Mouse (Mus musculus) spleen, postnatal 10 days (tissue): ENCODE measurements around the gene Xpnpep1.

Source experiments
- DNase-seq, 2 experiments: peaks; one replicate each; pipeline ENCODE4 v3.0.0; 2021 to 2022; ENCODE audit warnings: low spot score in 2 of 2

Gene Xpnpep1

DNA sequence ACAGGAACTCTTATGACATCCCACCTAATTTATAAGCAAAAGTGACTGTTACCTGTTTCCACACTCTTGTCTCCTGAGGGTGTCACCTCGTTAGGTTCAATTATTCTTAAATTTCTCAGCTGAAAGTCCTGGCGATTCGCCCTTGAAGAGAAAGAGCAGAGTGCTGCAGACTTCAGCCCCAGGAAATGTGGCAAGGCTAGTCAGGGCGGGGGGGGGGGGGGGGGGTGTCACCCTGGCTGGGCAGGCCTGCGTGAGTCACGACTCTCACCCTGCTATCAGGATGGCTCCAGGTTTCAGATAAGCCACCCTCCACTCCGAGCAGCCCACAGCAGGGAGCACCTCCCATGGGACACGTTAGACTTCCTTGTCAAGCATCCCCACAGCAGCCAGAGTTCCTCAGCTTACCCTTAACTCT, 8.1 kb downstream of the Xpnpep1 start:
- no peak for DNase-seq

DNA sequence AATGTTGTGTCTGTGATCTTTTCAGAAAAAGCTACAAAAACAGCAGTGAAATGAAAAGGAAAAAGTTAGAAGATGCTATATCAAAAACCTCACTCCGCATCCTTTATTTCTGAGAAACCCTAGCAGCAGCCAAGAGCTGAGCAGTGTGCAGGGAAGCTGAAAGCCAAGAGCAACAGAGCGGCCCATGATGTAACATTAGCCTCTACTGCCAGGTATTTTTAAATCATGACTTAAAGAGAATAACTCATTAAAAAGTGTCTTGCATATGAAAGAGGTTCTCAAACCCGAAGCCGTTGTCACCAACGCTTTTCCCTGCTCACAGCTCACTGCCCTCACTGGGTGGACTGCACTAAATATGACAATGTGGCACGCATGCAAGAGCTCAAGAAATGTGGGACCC, 9.7 kb downstream of the Xpnpep1 start:
- no peak for DNase-seq

DNA sequence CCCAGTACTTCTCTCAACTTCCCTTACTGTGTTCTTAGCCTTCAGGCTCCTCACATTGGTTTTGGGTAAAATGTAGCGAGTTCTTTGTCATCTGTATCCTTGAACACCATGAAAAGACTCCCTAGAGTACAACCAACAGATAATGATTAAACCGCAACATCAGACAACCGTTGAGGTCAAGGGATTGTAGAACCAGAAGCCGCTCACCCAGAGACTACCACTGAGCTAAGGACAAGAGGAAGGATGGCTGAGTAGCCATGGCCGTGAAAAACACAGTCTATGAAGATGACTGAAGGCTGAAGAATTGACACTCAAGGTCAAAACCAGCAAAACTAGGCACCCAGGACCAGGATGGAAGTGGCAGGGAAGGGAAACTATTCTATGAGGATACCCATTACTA, 10.3 kb downstream of the Xpnpep1 start:
- no peak for DNase-seq

DNA sequence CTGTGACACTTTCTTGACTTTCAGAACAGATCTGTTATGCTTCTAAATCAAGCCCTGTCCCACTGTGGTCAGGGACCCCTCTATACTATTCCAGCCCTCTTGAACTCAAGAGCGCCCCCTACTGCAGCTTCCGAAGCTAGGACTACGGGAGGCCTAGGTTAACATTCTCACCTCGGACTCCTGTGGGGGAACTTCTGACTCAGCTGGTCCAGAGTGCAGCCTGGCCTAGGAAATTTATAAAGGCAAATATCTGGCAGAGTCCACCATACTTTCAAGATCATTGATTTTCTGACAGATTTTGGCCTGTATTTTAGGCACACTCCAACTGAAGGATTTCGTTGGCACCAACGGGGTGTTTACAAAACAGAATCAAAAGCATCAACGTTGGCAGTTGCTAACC, 11.0 kb downstream of the Xpnpep1 start:
- DNase-seq: no peak

DNA sequence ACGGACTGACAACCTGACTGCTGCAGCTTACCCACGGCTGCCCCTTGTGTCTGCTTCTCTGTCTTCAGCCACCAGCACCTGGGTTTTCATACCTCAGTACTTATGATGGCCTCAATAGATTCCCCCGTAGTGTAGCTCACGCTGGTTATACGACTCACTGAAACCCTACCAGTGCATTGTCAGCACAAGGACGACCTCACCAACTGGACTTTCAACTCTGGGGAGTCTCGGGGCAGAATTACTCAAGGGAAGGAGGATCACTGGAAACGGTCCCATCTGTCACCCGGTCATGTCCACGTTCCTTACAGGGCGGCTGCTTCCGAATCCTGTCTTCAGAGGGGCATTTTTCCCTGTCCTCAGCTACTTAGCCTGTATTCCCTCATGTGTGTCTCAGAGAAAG, 11.8 kb downstream of the Xpnpep1 start:
- DNase-seq: no peak

DNA sequence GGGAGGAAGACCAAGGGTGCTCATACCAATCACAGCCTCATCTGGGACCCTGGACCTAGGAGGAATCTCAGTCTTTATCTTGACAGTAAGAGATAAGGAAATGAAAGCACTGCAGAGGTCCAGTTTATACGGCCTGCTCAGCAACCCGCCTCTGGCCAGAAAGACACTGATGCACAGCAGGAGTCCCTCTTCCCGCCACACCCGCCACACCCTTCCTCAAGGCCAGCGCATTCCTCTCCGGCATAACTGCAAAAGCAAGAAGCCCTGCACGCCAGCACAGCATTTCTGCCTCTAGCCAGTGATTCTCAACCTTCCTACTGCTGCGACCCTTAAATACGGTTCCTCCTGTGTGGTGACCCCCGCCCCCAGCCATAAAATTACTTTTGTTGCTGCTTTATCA, 16.8 kb downstream of the Xpnpep1 start:
- no peak for DNase-seq

DNA sequence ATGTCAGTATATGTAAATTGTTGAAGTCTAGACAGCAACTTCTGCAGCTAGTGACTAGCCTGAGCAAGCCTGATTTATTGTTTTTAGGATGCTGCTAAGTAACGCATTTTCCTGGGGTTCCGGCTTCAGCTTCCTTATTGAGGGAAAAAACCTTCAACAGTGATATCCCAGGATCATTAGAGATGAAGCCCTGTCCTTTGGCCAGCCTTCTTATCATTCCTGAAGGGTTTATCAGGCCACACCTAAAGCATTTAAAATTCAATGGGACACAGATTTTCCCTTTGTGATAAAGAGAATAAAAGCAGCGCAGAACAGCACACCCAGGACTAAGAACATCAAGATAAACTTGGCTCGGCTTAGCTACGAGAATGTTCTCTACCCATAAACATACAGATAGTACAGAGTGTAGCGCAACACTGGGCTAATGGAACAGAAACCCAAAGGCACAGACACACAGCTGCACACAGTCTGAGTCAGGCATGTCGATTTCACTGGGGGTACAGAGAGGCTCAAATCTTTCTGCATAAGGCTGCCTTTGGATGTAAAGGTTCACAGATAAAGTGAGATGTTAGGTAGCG, 17.9 kb downstream of the Xpnpep1 start:
- DNase-seq: no peak

DNA sequence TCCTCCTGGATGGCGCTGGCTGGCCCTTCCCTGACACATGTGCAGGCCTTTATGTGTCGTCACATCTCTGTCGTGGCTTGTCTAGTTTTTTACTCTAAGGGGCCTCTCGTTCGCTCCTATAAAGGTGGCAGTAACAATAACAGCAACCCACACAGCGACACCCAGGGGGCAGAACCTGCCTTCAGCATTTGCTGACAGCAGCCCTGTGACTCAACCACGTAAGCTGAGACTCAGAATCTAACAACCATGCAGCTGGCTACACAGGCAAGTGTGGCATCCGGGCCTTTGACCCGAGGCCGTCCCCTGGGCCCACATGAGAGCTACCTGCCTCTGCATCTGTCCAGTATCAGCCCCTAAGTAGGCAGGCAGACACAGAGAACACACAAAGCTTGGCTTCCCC, 18.5 kb downstream of the Xpnpep1 start:
- DNase-seq: no peak

DNA sequence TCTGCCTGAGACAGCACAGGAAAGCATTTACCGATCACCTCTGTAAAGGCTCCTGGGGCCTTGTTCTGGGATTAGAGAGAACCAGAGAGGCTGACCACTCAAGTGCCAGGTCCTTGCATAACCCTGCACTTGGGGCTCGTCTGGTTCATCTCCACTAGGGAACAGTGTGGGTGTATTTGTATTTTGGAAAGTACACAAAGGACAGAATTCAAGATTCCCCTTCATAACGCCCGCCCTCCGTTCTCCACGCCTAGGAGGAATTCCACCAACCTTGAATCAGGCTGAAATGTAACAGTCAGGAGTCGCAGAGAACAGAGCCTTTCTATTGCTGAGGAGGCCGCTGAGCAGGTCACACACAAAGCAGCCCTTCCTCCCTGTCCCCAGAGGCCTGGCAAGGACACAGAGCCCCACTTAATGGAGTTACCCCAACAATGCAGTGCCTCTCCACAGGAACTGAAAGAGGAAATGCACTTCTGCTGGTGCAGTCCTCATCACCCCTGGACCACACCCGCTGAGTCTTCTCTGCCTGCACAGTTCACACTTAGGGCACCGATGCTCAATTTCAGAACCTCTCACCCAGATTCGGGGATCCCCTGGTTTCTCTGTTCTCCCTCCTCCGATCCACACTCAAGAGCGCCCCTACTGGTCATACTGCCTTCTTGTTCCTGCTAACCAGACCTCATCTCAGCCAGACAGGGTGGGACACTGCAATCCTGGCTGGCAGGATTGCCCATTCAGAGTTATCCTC, 20.1 kb downstream of the Xpnpep1 start:
- DNase-seq: peak; percentile 51 to 85

DNA sequence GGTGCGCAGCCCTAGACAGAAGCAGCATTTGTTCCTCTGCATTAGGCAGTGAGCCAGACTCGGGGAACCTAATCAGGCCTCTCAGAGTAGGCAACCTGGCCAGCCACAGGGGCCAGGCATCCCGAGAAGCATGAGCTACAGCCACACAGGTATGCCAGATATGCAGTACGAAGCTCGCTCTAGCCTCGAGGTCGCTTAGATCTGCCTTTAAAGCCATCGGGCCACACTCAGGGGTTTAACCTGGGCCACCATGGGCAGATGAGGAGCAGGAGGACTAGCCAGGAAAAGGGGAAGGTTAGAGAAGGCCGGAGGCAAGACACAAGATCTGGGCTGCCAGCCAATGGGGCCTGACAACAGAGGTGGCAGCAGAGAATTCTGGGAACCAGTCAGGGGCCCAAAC, 22.1 kb downstream of the Xpnpep1 start:
- DNase-seq: no peak

DNA sequence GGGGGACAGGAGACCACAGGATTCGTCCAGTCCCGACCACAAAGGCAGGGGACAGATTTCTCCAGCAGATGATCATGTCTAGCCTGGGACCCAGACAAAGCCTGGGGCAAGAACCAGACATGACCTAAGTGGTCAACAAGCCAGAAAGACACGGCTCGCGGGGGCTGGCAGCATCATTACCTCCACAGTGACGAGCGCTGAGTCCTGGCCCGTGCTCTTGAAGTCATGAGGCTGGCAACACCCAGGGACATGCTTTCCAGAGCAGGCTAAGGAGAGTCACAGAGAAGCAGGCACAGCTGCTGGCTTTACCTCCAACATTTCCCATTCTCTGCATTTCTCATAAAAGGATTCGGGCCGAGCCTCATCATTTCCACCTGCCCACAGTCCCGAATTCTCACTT, 22.8 kb downstream of the Xpnpep1 start:
- no peak for DNase-seq

DNA sequence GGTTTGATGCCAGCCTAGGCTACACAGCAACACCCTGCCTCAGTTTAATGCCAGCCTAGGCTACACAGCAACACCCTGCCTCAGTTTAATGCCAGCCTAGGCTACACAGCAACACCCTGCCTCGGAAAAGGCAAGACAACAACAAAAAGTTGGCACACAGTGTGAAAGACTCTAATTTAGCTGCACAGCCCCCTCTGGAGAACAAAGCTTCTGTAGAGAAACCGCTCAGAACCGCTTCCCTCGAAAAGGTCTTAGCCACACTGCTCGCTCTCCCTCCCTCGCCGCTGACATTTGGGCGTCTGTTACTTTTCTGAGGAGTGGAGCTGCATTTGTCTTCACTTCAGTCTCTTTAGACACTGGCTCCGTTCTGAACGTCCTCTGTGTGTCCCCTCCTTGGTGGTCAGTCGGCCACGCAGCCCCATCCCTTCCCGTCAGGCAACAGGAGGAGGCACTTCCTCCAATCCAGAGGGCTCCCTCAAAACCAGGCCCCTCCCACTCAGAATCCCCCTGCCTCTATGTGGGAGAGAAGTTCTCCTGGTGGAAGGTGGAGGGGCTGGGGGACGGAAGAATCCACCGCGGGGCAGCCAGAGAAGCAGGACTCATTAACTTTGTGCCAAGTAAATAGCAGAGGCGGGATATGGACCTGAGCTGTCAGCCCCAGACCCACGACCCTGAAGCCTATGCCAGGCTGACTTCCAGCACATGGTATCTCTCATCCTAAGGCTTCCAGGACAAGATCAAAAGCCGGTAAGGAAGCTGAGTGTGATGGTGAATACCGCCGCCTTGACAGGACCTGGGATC, 24.9 kb downstream of the Xpnpep1 start:
- DNase-seq: no peak

DNA sequence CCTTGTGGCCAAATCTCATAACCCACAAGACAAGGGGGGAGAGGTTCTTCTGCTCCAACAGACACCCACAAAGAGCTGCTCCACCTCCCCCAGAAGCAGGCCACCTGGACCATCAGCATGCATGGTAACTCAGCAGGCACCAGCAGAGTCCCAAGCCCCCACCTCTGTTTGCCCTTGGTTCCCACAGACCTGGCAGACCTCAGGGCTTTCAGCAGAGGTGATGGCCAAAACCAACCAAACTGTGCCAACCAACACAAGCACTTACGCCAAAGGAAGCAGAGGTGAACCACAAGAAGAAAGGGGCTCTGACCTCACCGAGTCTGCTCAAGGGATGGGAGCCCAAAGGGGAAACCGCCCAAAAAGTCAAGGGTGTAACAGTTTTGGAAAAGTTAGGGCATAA, 26.3 kb downstream of the Xpnpep1 start:
- DNase-seq: no peak

DNA sequence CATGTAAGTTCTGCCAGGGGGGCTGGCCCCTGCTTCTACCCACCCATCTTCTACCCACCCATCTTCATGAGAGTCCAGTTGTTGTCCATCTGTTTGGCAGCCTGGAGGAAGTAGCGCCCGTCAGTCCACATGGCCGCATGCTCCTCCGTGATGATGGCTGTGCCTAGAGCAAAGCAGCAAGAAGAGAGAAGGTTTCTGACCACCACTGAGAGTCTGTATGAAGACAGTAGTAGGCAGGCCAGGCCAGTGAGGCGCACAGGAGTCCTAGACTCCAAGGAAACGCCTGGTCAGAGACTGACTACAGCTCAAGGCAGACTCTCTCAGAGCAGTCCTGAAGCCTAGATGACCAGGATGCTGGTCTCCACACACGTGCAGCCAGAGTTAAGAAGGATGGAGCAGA, 26.7 kb downstream of the Xpnpep1 start:
- DNase-seq: no peak

DNA sequence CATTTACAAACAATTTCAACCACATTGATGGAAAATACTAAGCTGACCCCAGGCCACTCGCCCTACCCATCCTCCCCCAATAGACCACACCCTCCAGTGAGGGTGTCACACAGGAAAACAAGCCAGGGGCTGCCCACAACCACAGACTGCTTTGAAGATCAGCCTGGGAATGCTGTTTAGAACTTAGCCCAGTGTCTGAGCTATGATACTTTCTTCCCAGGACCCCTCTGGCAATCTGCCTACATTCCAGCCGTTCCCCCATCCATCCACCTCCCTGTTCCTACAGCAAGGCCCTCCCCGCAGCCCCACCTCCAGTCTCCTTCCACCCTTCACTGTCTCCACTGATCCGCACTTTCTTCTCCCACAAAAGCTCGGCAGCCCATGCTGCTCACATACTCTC, 29.1 kb downstream of the Xpnpep1 start:
- no peak for DNase-seq

DNA sequence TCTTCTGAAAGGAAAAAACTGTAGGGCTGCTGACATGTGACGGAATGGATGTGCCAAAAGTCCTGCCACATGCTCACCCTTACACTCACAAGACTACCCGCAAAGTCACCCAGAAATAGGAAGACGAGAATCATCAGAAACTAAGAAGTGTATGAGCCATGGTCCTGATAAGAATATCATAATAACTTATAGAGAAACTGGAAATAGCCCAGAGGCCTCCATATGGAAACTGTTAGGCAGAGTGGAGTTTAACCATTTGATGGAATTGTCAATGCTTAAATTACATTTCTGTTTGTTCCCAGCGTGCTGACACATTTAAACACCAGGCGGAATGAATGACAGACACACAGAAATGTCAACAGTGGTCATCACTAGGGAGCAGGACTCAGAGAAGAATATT, 31.1 kb downstream of the Xpnpep1 start:
- no peak for DNase-seq

DNA sequence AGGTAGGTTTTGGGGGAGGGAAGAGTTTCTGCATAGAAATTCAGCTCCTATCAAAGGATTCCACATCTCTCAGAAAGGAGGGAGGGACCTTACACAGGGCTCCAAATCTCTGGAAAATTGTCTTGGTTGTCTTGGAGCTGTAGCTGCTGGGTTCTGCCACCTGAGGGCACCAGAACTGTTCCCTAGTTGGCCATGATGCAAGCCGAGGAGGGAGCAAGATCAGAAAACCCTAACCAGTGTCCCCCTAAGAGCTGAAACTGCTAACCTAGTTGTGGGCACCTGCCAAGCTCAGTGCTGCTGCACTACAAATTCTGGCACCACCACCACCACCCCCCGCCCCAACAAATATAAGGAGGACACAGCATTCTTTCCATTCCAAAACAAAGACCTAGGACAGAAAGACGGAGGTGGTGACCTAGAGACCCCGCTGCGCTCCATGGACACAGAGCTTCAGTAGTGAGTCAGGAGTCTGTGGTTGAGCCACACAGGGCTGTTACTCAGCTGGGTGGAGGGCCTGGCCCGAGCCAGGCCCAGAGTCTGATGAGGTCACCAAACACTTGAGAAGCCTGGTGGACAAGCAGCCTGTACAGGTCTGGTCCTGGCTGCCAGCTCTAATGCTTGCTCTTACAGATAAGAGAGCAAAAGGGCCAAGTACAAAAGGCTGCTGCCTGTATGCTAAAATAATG, 31.9 kb downstream of the Xpnpep1 start:
- DNase-seq: peak in 1 of 2 experiments; percentile 54

DNA sequence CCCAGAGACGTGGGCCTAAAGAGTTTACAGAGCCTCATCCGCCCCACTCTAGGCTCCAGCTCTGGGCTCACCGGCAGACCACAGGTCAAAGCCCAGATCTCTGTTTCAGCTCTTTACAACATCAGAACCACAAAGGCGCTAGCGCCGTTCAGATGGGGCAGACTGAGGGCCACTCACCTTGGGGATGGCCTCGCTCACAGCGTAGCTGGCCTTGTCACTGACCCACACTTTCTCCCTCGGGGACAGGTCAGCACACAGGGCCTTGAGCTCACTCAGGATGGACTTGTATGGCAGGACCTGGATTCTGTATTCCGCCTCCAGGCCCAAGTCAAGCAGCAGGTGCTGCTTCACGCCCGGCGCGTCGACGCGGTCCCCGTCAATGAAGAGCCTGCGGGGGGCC, 34.0 kb downstream of the Xpnpep1 start:
- DNase-seq: no peak

DNA sequence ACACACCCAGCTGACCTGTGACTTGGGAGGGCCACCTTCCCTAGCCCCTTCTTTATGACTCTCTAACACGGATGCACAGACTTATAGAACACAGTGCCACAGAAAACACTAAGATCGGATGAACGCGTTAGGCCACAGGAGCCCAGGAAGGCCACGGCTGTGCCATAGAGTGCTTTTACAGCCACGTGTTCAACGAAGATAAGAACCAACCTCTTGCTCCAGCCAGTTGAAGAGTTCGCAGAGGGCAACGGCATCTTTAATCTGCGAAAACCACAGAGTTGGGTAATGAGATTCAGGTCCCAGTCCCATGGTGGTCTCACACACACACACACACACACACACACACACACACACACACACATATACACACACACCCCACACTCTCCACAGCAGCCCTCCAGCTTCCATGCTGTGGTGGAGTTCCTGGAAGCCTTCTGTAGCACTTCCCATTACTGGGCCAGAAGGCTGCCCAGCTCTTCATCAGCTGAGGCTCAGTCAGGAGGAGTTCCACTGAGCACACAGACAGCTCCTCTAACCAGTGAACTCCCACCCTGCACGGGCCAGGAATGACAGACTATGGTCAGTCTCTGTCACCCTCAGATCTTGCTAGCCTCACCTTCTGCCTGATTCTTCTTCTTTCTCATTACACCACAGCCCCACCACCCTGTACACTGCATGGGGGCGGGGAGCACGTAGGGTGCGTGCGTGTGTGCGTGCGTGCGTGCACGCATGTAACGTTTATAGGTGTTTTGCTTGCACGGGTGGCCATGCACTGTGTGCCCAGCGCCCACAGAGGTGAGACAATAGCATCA, 36.3 kb downstream of the Xpnpep1 start:
- peak in 1 of 2 experiments; percentile 34 for DNase-seq

DNA sequence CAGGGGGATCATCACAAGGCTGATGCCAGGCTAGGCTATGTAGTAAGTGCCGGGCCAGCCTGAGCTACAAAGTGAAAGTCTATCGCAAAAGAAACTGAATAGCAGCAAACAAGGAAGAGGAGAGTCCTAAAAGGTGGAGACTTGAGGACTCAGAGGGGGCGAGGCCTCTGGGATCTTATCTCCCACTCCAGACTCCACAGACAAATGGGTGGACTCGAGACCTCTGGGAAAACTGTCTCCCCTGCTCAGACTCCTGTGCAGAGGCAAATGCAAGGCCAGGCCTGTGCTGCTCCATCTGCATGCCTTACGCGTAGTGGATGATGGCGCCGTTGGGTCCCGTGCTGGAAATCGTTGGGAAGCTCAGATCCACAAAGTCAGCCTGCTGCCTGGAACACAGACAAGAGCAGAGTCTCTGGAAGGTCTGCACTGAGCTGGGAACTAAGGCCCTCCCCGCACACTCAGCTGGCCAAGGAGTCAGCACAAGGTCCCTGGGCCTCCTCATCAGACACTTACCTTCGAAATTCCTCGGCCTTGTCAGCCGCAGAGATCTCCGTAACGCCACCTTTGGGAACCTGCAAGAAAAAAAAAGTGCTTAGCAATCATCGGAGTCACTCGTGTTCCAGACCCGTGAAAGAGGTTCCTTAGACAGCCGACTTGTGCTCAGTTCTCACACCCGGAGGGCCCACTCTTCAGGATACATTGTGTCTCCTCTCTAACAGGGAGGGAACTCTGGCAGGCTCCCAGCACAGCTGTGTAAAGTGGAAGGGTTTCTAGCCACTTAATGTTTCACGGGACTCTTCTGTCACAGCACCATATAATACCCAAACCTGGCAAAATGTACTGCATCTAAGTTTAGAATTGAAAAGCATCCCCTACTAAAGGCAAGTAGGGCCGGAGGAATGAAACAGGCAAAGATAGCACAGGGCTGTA, 37.6 kb downstream of the Xpnpep1 start:
- no peak for DNase-seq
